Mouse (Mus musculus) right cerebral cortex, adult 2 months (tissue): ENCODE measurements at regions not wholly inside any gene's neighbourhood (a gene's known extent, or its start where the extent isn't known, plus 50 kb on each side); places are given as distances from the start of the nearest gene placed in this dataset.
A peak's percentile ranks its signal among the peaks of the same experiment; 100 is the strongest.

Source experiments
- DNase-seq, 2 experiments: peaks; one replicate each; pipeline ENCODE4 v3.0.0; 2021 to 2022; ENCODE audit warnings: low spot score in 2 of 2

DNA sequence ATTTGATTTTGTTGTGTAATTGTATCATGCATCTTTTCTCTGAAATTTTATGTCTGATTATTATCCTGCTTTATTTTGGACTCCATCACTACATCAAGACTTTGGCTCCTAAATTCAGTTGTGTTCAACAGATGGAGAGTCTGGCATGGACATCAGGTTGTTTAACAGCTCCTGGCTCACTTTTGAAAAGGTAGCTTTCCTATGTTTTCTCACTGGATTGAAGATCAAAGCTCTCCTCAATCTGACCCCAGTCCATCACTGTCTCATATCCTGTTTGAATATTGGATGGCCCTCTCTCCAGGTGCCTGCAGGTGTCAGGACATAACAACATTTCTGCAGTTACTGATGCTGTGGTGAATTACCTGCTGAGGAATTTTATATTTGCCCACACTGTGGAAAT is 265.8 kb upstream of the Cntnap2 start:
- no peak for DNase-seq

DNA sequence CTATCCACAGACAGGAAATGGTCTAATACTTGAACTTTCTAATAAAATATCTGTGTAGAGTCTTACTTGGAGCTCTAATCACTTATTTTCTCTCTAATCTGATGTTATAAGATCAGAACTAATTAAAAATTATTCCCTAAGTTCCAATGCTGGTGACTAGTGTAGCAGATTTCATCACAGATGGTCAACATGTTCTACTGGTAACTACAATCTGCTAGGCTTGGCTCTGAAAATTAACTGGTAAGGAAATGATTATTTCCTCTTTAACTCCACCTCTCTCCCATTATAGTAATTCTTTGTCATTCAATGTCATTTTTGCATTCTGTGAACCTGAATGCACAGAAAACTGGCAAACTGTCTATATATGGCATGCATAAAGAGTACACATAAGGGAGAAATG is 243.8 kb upstream of the Cntnap2 start:
- DNase-seq: no peak

DNA sequence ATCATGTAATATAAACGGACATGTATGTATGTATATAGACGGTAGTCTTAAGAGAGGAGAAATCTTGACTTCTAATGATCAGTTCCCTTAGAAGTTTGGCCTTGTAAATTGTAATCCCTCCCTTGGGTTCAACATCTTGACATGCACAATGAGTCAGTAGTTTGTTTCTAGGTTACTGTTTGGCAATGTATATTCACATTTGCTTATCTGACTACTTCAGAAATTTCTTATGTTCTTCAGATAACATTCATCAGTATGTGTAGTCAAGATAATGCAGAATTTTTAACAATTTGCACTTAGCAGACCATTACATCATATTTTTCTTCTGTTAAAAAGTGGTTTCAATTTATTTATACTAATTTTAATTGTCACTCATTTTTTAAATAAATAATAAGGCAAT is 215.0 kb upstream of the Cntnap2 start:
- DNase-seq: no peak

DNA sequence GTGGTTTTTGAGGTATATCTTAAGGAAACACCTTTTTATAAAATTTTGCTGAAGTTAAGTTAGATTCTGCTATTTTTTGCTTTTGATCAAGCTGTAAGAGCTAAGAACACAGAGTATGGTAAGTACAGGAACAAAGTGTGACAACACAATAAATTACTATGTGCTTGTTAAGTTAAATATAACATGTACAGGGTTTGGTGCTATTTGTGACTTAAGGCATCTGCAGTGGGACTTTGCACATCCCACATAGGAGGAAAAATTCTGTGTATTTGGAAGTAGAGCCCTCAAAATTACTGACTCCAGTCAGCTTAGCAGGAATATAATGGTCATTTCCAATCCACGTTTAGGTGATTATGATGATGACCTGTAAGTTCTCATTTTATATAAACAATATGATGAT is 209.7 kb upstream of the Cntnap2 start:
- DNase-seq: no peak

DNA sequence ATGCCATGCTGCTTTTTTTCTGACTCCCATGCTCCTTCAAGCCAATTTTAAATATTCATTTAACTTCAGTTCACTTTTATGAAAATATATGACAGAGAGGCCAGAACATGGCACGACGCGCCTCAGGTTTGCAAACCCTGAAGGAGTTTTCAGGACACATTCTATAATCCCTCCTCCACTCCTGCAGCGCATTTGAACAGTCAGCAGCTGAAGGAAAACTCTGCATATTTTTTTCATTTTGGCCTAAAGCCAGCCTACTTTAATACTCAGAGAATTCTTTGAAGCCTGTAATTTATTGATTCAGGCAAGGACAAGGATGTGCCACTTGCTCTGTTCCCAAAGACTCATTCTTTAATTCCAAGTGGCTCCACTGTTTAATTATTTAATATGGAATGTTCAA is 208.3 kb upstream of the Cntnap2 start:
- peak in 1 of 2 experiments; percentile 2 for DNase-seq

DNA sequence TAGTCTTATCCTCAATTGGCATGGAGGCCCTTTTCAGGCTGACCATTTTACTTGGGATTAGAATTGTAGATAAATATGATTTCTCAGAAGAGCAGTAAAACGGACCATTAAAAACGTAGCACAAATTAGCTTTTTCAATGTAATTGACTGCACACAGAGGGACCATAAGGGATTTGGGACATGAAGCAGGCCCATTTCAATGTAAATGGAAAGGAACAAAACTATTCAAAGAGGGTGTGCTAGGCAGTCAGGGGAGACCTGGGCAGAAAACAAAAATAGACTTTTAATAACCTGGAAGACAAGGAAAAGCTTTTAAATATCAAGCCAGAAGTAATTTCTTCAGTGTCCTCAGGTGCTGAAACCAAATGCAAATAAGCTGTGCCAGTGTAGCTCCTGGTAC is 158.9 kb upstream of the Cntnap2 start:
- no peak for DNase-seq
